Mouse (Mus musculus) small intestine, adult 2 months (tissue): ENCODE results near the gene Gm20388.

Source experiments
- CTCF ChIP-seq: fragments of 200-500 bp; IDR thresholded peaks from 2 replicates; pipeline ENCODE4 v1.5.1; 2012; ENCODE audit warnings: low read depth, mild to moderate bottlenecking, control low read depth, inconsistent platforms, low read length, moderate library complexity, mixed read lengths; ENCODE audit not compliant: insufficient replicate concordance, insufficient read length; ENCODE audit errors: extremely low read depth
- POLR2A ChIP-seq: fragments of 200-500 bp; IDR thresholded peaks from 2 replicates; pipeline ENCODE4 v1.6.1; 2012; ENCODE audit warnings: low read depth, mild to moderate bottlenecking, control low read depth, inconsistent platforms, low read length, moderate library complexity

- TF ChIP-seq POLR2A: no peak
- TF ChIP-seq CTCF: no peak
Observed at GRCm38 (mm10) chr8:120318476-120318991, 407.9 kb downstream of the Gm20388 start.
